Mouse (Mus musculus) CH12.LX (cell line): Measurements from ENCODE around the gene Prkag1. TPM values are rescaled to one million over a fixed set of nuclear protein-coding genes. Genes with fewer than 3 reads are reported as not detected.
"Not testable (repeated sequence)": the region's sequence is repeated elsewhere in the genome, so short reads cannot be mapped to it uniquely, and the experiment has no call there.

Experiments used
- DNase-seq: peaks from one replicate; pipeline ENCODE4 v3.0.0-alpha.2; 2013; ENCODE audit errors: extremely low read depth
- H3K27ac ChIP-seq: 2 replicates; pipeline ENCODE4 v1.5.1; 2012; ENCODE audit warnings: low read depth, mild to moderate bottlenecking, control low read depth, moderate library complexity; ENCODE audit not compliant: insufficient read depth
- H3K27me3 ChIP-seq: replicated peaks from 2 replicates; pipeline ENCODE3; 2012; ENCODE audit warnings: inconsistent platforms
- H3K36me3 ChIP-seq, 2 experiments: replicated peaks in 1 of 2; 2 replicates each; pipeline versions ENCODE3 to v1.6.1; 2012; ENCODE audit warnings: inconsistent platforms in 1 of 2, low read length in 1 of 2, mild to moderate bottlenecking in 1 of 2, mixed read lengths in 1 of 2, moderate library complexity in 1 of 2; ENCODE audit not compliant: control insufficient read depth in 1 of 2, insufficient read depth in 1 of 2
- H3K4me1 ChIP-seq, 2 experiments: 2 replicates each; pipeline ENCODE4 v1.6.1; 2012; ENCODE audit warnings: inconsistent platforms in 1 of 2, moderate library complexity in 1 of 2; ENCODE audit not compliant: insufficient read depth in 2 of 2, control insufficient read depth in 1 of 2
- H3K4me2 ChIP-seq: 2 replicates; pipeline ENCODE4 v1.6.1; 2012; ENCODE audit warnings: low read depth, mild to moderate bottlenecking, control low read depth; ENCODE audit not compliant: poor library complexity, insufficient read depth, severe bottlenecking
- H3K4me3 ChIP-seq, 3 experiments: fragments of 150-350 bp in 1 of 3; sonication (generic) in 1 of 3; replicated peaks in 1 of 3; 2 replicates each; pipeline versions ENCODE3 to v1.5.1; 2011 to 2012; ENCODE audit warnings: low read depth in 2 of 3, low read length in 2 of 3, mild to moderate bottlenecking in 2 of 3, moderate library complexity in 2 of 3, control low read depth in 1 of 3, improper control_type of control experiment in 1 of 3, inconsistent platforms in 1 of 3, mixed read lengths in 1 of 3; ENCODE audit not compliant: poor library complexity in 1 of 3
- H3K79me2 ChIP-seq: replicated peaks from 2 replicates; pipeline ENCODE4 v1.6.1; 2012; ENCODE audit warnings: mild to moderate bottlenecking, moderate library complexity; ENCODE audit not compliant: control insufficient read depth, poor library complexity, insufficient read depth, severe bottlenecking; ENCODE audit errors: extremely low read depth
- H3K9ac ChIP-seq: 2 replicates; pipeline ENCODE4 v1.6.1; 2012; ENCODE audit warnings: low read depth, mild to moderate bottlenecking, control low read depth, moderate library complexity; ENCODE audit not compliant: insufficient read depth
- H3K9me3 ChIP-seq: replicated peaks from 2 replicates; pipeline ENCODE3; 2012; ENCODE audit warnings: low read length, inconsistent platforms, mixed read lengths
- CTCF ChIP-seq, 2 experiments: IDR thresholded peaks in 1 of 2; conservative IDR thresholded peaks in 1 of 2; 2 replicates each; pipeline ENCODE4 v1.5.1; 2011 to 2012; ENCODE audit warnings: low read depth in 2 of 2, low read length in 2 of 2, improper control_type of control experiment in 1 of 2, inconsistent platforms in 1 of 2, mild to moderate bottlenecking in 1 of 2, moderate library complexity in 1 of 2
- ELF1 ChIP-seq: IDR thresholded peaks from 2 replicates; pipeline ENCODE4 v1.6.1; 2014; ENCODE audit warnings: low read depth, mild to moderate bottlenecking, inconsistent platforms, low read length, improper control_type of control experiment
- HCFC1 ChIP-seq: IDR thresholded peaks from 2 replicates; pipeline ENCODE4 v1.6.1; 2012; ENCODE audit warnings: low read depth, mild to moderate bottlenecking, inconsistent platforms, low read length, improper control_type of control experiment
- JUND ChIP-seq: conservative IDR thresholded peaks from 2 replicates; pipeline ENCODE4 v1.6.1; 2011; ENCODE audit warnings: low read depth, low read length, improper control_type of control experiment
- KAT2A ChIP-seq: IDR thresholded peaks from 2 replicates; pipeline ENCODE4 v1.6.1; 2012; ENCODE audit warnings: low read length, improper control_type of control experiment, inconsistent platforms; ENCODE audit not compliant: insufficient replicate concordance
- MAFK ChIP-seq: IDR thresholded peaks from 2 replicates; pipeline ENCODE4 v1.6.1; 2011; ENCODE audit warnings: low read length, improper control_type of control experiment; ENCODE audit not compliant: insufficient replicate concordance
- MXI1 ChIP-seq: IDR thresholded peaks from 2 replicates; pipeline ENCODE4 v1.6.1; 2011; ENCODE audit warnings: mild to moderate bottlenecking, low read depth, low read length, improper control_type of control experiment
- NRF1 ChIP-seq: IDR thresholded peaks from 2 replicates; pipeline ENCODE4 v1.6.1; 2014; ENCODE audit warnings: low read depth, mild to moderate bottlenecking, inconsistent platforms, low read length, improper control_type of control experiment, moderate library complexity
- PAX5 ChIP-seq: IDR thresholded peaks from 2 replicates; pipeline ENCODE4 v1.6.1; 2012; ENCODE audit warnings: low read length, inconsistent platforms, mixed read lengths
- POLR2AphosphoS2 ChIP-seq: IDR thresholded peaks from 2 replicates; pipeline ENCODE4 v1.6.1; 2011; ENCODE audit warnings: low read depth, low read length, improper control_type of control experiment
- RCOR1 ChIP-seq: conservative IDR thresholded peaks from 2 replicates; pipeline ENCODE4 v1.6.1; 2012; ENCODE audit warnings: low read depth, mild to moderate bottlenecking, inconsistent platforms, low read length, improper control_type of control experiment
- SIN3A ChIP-seq: IDR thresholded peaks from 2 replicates; pipeline ENCODE4 v1.6.1; 2012; ENCODE audit warnings: low read length, improper control_type of control experiment, inconsistent platforms
- TBP ChIP-seq: conservative IDR thresholded peaks from 2 replicates; pipeline ENCODE4 v1.6.1; 2011; ENCODE audit warnings: low read depth, low read length, improper control_type of control experiment
- UBTF ChIP-seq: IDR thresholded peaks from 2 replicates; pipeline ENCODE4 v1.6.1; 2012; ENCODE audit warnings: low read depth, mild to moderate bottlenecking, inconsistent platforms, low read length, improper control_type of control experiment, moderate library complexity
- ZC3H11A ChIP-seq: IDR thresholded peaks from 2 replicates; pipeline ENCODE4 v1.6.1; 2012; ENCODE audit warnings: low read depth, mild to moderate bottlenecking, inconsistent platforms, low read length, improper control_type of control experiment
- ZKSCAN1 ChIP-seq: IDR thresholded peaks from 2 replicates; pipeline ENCODE4 v1.6.1; 2012; ENCODE audit warnings: low read depth, inconsistent platforms, low read length, improper control_type of control experiment, borderline replicate concordance
- ZNF384 ChIP-seq: IDR thresholded peaks from 2 replicates; pipeline ENCODE4 v1.6.1; 2012; ENCODE audit warnings: low read depth, low read length, improper control_type of control experiment, inconsistent platforms
- dilution Hi-C: fragments of 300-500 bp; cut with MboI; formaldehyde crosslinking; loops from 2 replicates; pipeline ENCODE4 v1.14.3; 2020; ENCODE audit warnings: low sequenced_read_pairs; ENCODE audit not compliant: extremely low pct_unique_long_range_greater_than_20kb, extremely low pct_ligation_motif_present
- in situ Hi-C: fragments of 300-500 bp; cut with MboI; formaldehyde crosslinking; loops from 3 replicates; pipeline ENCODE4 v1.14.3; 2019; ENCODE audit warnings: low sequenced_read_pairs, low pct_ligation_motif_present, low pct_unique_long_range_greater_than_20kb, mixed read lengths
- polyA plus RNA-seq: library from polyadenylated mRNA; unstranded; fragments of >175 nt; gene quantifications from 2 replicates; pipeline ENCODE4 v1.2.1, GENCODE M21; 2012; ENCODE audit warnings: low read depth; ENCODE audit not compliant: insufficient read length
- total RNA-seq, 2 experiments: library from RNA; depleted of rRNA; stranded (reverse); fragments of 300-350 nt in 1 of 2; fragments of >200 nt in 1 of 2; gene quantifications; 2 replicates each; pipeline ENCODE4 v1.2.3; 2012 to 2014

Gene Prkag1
- total and polyA plus RNA-seq, 3 experiments, result 49.4 to 87.5 (median 66.1) TPM

DNA sequence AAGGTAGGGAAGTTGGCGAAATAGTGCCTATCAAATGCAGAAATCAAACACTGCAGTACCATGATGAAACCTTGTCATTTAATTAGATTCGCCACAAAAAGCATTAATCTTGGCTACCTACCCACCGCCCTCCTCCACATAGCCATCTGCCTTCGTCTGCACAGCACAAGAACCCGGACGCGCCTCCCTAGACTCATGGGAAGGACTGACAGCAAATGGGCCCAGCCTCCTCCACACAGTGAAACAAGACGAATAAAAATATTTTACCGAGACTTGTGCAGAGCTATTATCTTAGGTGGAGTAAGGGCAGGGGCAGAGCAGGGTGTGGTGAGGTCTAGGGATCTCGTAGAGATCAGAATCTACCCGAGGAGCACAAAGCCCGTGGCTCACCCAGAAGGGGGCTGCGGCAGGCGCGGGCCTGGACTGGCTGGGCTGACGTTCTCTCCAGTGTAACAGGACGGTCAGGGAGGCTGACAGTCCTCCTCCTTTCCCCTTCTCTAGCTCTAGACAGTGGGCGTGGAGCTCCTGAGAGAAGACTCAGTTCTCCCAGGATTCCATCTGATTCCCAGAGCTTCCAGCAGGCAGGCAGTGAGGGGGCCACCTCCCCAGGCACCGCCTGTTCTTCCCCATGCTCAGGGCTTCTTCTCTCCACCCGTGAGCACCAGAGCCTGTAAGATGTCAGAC, 18.4 kb downstream of the Prkag1 start:
- dilution Hi-C loops, result no loop called here
- Histone ChIP-seq H3K4me3 (no peak overlapping the region), H3K79me2 (no peaks in the 10 kb centered on the region), H3K27ac (no peak overlapping the region), H3K27me3 (peaks cover 12% of the 10 kb centered on the region)
- in situ Hi-C loops, result no loop called here
- TF ChIP-seq MXI1 (no peak), CTCF (conservative IDR thresholded peaks at IDR 0.05 in 1 of 2, IDR thresholded peaks at IDR 0.05 in 1 of 2; ENCODE audit: low read depth in 2 of 2, low read length in 2 of 2) (no peak), KAT2A (no peak), POLR2AphosphoS2 (no peak), ELF1 (no peak), HCFC1 (no peak), TBP (no peak)
- TF ChIP-seq, all 38 proteins: peak for 0
- H3K9ac ChIP-seq, result no peak overlapping the region
- H3K9me3 ChIP-seq, result no peaks in the 10 kb centered on the region
- H3K4me2 ChIP-seq, result no peak overlapping the region
- no peak for DNase-seq
- H3K36me3 ChIP-seq, result peaks cover 27 to 59% of the 10 kb centered on the region in 2 experiments
- peaks cover 4 to 13% of the 10 kb centered on the region in 2 experiments; a peak in 2 of 4 replicates for H3K4me1 ChIP-seq

DNA sequence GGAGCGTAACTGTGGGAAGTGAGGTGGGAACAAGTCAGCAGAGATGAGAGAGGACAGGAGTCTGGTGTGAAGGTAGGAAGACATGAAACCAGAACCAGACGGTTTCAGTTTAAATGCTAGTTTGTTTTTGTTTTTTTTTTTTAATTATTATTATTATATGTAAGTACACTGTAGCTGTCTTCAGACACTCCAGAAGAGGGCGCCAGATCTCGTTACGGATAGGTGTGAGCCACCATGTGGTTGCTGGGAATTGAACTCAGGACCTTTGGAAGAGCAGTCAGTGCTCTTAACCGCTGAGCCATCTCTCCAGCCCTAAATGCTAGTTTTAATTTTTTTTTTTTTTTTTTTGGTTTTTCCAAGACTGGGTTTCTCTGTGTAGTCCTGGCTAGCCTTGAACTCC, 21.1 kb downstream of the Prkag1 start:
- Histone ChIP-seq H3K27me3 (peaks cover 37% of the 10 kb centered on the region), H3K9me3 (peaks cover 14% of the 10 kb centered on the region), H3K36me3 (peaks cover 21 to 42% of the 10 kb centered on the region in 2 experiments), H3K4me1 (peaks cover 5 to 16% of the 10 kb centered on the region in 2 experiments; a peak in 2 of 4 replicates)
- in situ Hi-C loops, dilution Hi-C loops, H3K9ac ChIP-seq, H3K27ac ChIP-seq, DNase-seq, H3K79me2 ChIP-seq, H3K4me2 ChIP-seq, H3K4me3 ChIP-seq: not testable (repeated sequence)
- peak in 1 of 2 experiments; percentile 23; a peak in 1 of 4 replicates for TF ChIP-seq CTCF (conservative IDR thresholded peaks at IDR 0.05 in 1 of 2, IDR thresholded peaks at IDR 0.05 in 1 of 2; ENCODE audit: low read depth in 2 of 2, low read length in 2 of 2)

DNA sequence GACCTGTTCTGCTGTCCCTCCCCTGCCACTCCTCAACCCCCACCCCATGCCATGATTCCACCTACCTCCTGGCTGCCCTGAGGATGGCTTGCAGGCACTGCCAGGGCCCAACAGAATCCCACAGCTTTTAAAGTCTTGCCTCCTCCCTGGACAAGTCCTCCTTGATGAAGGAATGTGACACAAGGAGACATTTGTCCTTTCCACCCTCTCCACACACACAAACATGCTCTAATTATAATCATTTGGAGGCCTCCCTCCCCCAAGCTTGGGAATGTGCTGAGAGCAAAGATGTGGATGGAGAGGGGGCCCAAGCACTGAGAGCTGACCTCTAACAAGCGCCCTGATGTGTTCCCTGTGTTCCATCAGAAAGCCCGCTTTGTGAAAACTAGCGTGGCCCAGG, 21.9 kb downstream of the Prkag1 start, which contains the start of gene Ddn:
Ddn (minus strand) TSS at position 101 of the 400 bp plus-strand sequence.
- in situ Hi-C loops, result no loop called here
- TF ChIP-seq CTCF (conservative IDR thresholded peaks at IDR 0.05 in 1 of 2, IDR thresholded peaks at IDR 0.05 in 1 of 2; ENCODE audit: low read depth in 2 of 2, low read length in 2 of 2) (no peak), ZKSCAN1 (no peak), SIN3A (no peak), UBTF (no peak), NRF1 (no peak), RCOR1 (no peak), JUND (no peak), ZC3H11A (no peak), HCFC1 (no peak), ELF1 (no peak), ZNF384 (no peak), MAFK (no peak), PAX5 (no peak)
- DNase-seq, result no peak
- H3K79me2 ChIP-seq, result no peaks in the 10 kb centered on the region
- dilution Hi-C loops, result no loop called here
- H3K4me1 ChIP-seq, result peaks cover 5 to 16% of the 10 kb centered on the region in 2 experiments; a peak in 2 of 4 replicates
- H3K27me3 ChIP-seq, result peaks cover 45% of the 10 kb centered on the region
- no peak within 1 kb of the TSS for H3K9ac ChIP-seq
- no peak within 1 kb of the TSS for H3K4me3 ChIP-seq
- H3K4me2 ChIP-seq, result no peak within 1 kb of the TSS
- peaks cover 16% of the 10 kb centered on the region for H3K9me3 ChIP-seq
- no peak within 1 kb of the TSS for H3K27ac ChIP-seq
- H3K36me3 ChIP-seq, result peaks cover 15 to 35% of the 10 kb centered on the region in 2 experiments
